Mouse (Mus musculus): ENCODE measurements at regions not wholly inside any gene's neighbourhood (a gene's known extent, or its start where the extent isn't known, plus 50 kb on each side); places are given as distances from the start of the nearest gene placed in this dataset.
A peak's percentile ranks its signal among the peaks of the same experiment; 100 is the strongest.

DNA sequence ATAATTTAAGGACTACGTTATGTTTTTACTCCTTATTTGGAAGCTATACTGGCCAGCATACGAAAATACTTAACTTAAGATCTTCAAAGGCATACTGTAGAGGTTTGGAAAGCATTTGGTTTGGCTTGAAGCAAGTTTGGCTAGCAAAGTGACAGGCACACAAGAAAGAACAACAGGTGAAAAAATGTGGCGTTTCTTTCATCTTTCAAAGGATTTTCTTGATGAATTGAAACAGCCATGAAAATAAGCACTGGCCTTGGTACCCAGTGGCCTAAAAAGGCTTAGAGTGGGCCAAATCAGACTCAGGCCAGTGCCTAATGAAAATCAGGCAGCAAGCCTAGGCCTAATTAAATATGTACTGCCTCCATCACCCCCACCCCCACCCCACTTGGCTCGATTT is 119.4 kb downstream of the Mterf1b start:
- Histone ChIP-seq H3K27ac (no peak overlapping the region), H3K9me3 (no peaks in the 10 kb centered on the region), H3K27me3 (no peaks in the 10 kb centered on the region), H3K9ac (no peak overlapping the region), H3K4me3 (no peak overlapping the region), H3K36me3 (no peaks in the 10 kb centered on the region), H3K4me1 (peaks cover 10% of the 10 kb centered on the region), H3K4me2 (no peak overlapping the region)
- no peak for ATAC-seq (ENCODE audit: insufficient number of reproducible peaks, insufficient read depth, low FRiP score, low TSS enrichment, low read depth)
- WGBS, result 16% methylated on average over 4 of the region's 4 CpGs

DNA sequence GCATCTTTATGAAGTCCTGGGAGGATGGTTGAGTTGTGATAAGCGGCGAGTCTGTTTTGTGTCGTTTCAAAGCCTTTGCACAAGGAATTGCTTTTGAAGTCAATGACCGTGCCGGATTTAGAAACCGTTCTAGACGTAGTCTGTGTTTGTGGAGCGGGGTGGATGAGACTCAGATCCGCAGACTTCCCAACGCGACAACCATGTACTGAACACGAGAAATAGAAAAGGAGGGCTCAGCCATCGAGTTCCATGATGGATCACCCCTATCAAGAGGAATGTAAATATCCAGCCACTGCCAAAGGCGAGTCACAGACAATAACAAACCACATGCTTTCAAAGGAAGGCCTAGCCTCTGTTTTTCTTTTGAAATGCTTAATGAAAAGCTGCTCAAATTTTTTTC is 120.5 kb downstream of the Mterf1b start:
- Histone ChIP-seq H3K4me3 (no peak overlapping the region), H3K9me3 (no peaks in the 10 kb centered on the region), H3K4me2 (no peak overlapping the region), H3K27ac (no peak overlapping the region), H3K4me1 (peaks cover 10% of the 10 kb centered on the region), H3K36me3 (no peaks in the 10 kb centered on the region), H3K9ac (no peak overlapping the region), H3K27me3 (no peaks in the 10 kb centered on the region)
- ATAC-seq (ENCODE audit: insufficient number of reproducible peaks, insufficient read depth, low FRiP score, low TSS enrichment, low read depth), result no peak
- 70% methylated on average over 14 of the region's 14 CpGs for WGBS

DNA sequence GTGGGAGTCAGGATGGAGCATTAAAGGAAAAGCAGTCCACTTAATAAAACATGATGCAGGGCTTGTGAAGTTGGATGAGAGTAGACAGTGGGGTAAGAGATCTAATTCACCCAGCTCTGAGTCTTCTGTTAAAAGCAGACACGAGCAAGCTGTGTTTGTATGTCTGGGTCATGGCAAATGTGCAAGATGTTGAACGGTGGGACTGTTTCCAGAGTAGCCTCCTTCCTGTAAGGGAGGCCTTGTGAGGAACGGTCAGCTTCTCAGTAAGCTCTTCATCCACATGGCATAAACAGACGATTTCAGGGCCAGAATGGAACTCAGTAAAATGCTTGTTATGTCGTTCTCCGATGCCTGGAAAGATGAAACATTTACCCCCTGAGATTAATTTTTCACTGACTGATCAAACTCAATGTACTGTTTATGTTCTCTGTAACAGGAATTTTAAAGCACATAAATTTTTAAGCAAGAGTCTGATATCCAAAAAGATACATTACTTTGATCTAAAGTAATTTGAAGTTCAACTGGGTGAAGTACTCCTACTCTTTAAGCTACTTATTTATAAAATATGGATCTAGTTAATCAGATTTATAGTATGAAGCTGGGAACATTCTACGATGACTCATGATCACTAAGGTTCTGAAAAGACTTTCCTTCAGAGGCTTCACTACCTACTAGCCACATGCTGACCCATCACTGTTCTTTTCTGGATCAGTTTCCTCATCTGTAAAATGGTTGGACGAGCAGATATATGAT is 130.6 kb downstream of the Mterf1b start:
- no peak overlapping the region for H3K9ac ChIP-seq
- 77% methylated on average over 8 of the region's 8 CpGs for WGBS
- H3K36me3 ChIP-seq, result no peaks in the 10 kb centered on the region
- H3K9me3 ChIP-seq, result peaks cover 2% of the 10 kb centered on the region; the same call in 1 of the 2 replicates
- H3K4me1 ChIP-seq, result peaks cover 6% of the 10 kb centered on the region
- no peak overlapping the region for H3K27ac ChIP-seq
- no peaks in the 10 kb centered on the region for H3K27me3 ChIP-seq
- ATAC-seq (ENCODE audit: insufficient number of reproducible peaks, insufficient read depth, low FRiP score, low TSS enrichment, low read depth), result no peak
- H3K4me2 ChIP-seq, result no peak overlapping the region
- no peak overlapping the region for H3K4me3 ChIP-seq

DNA sequence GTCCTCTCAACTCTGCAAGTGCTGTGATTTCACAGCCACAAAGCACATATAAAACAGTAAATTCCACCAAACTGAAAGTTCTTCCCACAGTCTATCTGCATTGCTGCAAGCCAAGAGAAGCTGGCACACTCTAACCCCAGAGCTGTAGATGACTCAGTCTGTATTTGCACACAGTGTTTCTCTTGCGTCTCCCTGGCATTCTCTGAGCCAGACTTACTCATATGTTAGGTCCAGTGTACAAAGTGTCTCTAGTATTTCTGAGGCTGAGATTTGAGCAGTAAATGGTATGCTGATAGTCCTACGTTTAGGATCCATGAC is 131.2 kb downstream of the Mterf1b start:
- no peak for ATAC-seq (ENCODE audit: insufficient number of reproducible peaks, insufficient read depth, low FRiP score, low TSS enrichment, low read depth)
- Histone ChIP-seq H3K4me1 (peaks cover 6% of the 10 kb centered on the region), H3K4me3 (no peak overlapping the region), H3K36me3 (no peaks in the 10 kb centered on the region), H3K9me3 (peaks cover 2% of the 10 kb centered on the region; the same call in 1 of the 2 replicates), H3K27ac (no peak overlapping the region), H3K9ac (no peak overlapping the region), H3K27me3 (no peaks in the 10 kb centered on the region), H3K4me2 (no peak overlapping the region)
- whole genome bisulfite sequencing, result 89% methylated on average over 2 of the region's 2 CpGs

- 10% methylated on average over 3 of the region's 3 CpGs for WGBS
- Histone ChIP-seq H3K27me3 (no peaks in the 10 kb centered on the region), H3K9ac (no peak overlapping the region), H3K4me3 (no peak overlapping the region), H3K4me1 (peaks cover 6% of the 10 kb centered on the region), H3K4me2 (no peak overlapping the region), H3K27ac (no peak overlapping the region), H3K36me3 (no peaks in the 10 kb centered on the region), H3K9me3 (no peaks in the 10 kb centered on the region)
- 0 out of 2 replicates have a peak, but pooled peaks have one; percentile 15 for ATAC-seq (ENCODE audit: insufficient number of reproducible peaks, insufficient read depth, low FRiP score, low TSS enrichment, low read depth)
These were observed 133.6 kb downstream of the Mterf1b start for GRCm38 (mm10) chr5:4325813-4326212.

DNA sequence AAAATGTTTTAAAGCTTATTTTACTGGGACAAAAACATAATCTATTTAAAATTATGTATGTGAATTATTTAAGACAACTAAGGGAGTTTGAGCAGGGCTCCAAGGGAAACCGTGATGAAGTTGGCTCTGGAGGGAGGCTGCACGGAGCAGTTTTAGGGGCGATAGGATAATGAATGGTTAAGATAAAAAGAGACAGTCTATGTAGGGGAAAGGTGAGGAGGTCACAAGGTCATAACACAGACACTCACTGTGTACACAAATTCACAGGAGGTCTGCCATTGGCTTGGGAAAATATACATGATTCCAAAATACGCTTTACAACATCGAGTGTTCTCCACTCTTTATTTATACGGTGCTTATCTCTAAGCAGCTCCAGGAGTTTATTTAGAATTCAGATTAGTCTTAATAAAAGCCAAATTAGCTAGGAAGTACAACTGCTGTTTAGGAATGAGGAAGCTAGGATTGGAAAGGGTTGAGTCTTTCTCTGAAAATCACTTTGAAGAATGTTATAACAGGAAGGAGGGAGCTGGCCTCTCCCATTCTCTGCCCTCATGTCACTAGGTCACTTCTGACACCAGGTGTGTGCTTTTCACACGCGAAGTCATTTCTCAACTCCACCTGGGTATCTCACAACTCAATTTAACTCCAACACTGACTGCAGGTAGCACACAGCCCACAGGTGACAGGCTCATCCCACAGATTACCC is 134.3 kb downstream of the Mterf1b start:
- Histone ChIP-seq H3K4me1 (peaks cover 6% of the 10 kb centered on the region), H3K27ac (no peak overlapping the region), H3K4me2 (no peak overlapping the region), H3K9ac (no peak overlapping the region), H3K36me3 (no peaks in the 10 kb centered on the region), H3K27me3 (no peaks in the 10 kb centered on the region), H3K4me3 (no peak overlapping the region), H3K9me3 (no peaks in the 10 kb centered on the region)
- ATAC-seq (ENCODE audit: insufficient number of reproducible peaks, insufficient read depth, low FRiP score, low TSS enrichment, low read depth), result no peak
- WGBS, result 30% methylated on average over 8 of the region's 8 CpGs

DNA sequence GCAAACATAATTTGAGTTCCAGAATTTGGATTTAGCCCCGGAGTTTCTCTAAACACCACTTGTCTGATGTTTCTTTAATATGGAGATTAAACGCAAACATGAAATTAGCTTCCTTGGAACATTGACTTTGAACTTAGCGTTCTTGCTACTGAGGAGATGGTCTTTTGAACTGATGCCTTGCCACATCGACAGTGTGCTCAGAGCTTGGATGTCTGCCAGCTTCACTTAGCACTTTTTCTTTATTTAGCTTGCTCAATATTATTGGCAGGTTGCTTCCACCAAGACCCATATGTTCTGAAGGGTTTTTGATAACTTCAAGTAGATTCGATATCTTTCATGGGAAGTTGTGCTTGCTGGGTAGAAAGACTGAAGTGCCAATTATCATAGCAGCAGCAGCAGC is 143.5 kb downstream of the Mterf1b start:
- ATAC-seq (ENCODE audit: insufficient number of reproducible peaks, insufficient read depth, low FRiP score, low TSS enrichment, low read depth), result no peak
- H3K27ac ChIP-seq, result no peak overlapping the region
- no peaks in the 10 kb centered on the region; the same call in 1 of the 2 replicates for H3K4me1 ChIP-seq
- H3K36me3 ChIP-seq, result no peaks in the 10 kb centered on the region
- 65% methylated on average over 5 of the region's 5 CpGs for WGBS
- H3K9me3 ChIP-seq, result no peaks in the 10 kb centered on the region
- H3K9ac ChIP-seq, result no peak overlapping the region
- H3K27me3 ChIP-seq, result no peaks in the 10 kb centered on the region
- no peak overlapping the region for H3K4me2 ChIP-seq
- no peak overlapping the region for H3K4me3 ChIP-seq

- Histone ChIP-seq H3K36me3 (no peaks in the 10 kb centered on the region), H3K27me3 (no peaks in the 10 kb centered on the region), H3K27ac (no peak overlapping the region), H3K9ac (no peak overlapping the region), H3K4me2 (no peak overlapping the region), H3K4me3 (no peak overlapping the region), H3K9me3 (no peaks in the 10 kb centered on the region), H3K4me1 (no peaks in the 10 kb centered on the region)
- WGBS, result 54% methylated on average over 6 of the region's 6 CpGs
- no peak for ATAC-seq (ENCODE audit: insufficient number of reproducible peaks, insufficient read depth, low FRiP score, low TSS enrichment, low read depth)
These were observed 149.8 kb downstream of the Mterf1b start for GRCm38 (mm10) chr5:4341956-4342355.

DNA sequence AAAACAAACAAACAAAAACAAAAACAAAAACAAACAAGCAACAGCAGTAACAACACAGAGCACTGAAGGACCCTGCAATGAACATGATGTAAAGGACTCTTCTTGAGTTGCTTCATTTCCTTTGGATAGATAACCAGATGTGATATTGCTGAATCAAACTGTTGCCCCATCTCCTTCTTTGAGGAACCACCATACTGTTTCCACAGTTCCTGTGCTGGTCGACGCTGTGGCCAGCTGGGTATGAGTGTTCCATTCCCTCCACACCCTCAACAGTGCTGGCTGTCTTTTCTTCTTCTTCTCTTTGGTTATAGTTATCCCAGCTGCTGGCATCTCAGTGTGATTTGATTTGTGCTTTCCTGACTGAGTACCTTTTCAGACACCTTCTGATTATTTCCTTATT is 152.3 kb downstream of the Mterf1b start:
- no peak overlapping the region for H3K4me3 ChIP-seq
- H3K36me3 ChIP-seq, result no peaks in the 10 kb centered on the region
- no peak overlapping the region for H3K9ac ChIP-seq
- no peak overlapping the region for H3K4me2 ChIP-seq
- no peaks in the 10 kb centered on the region for H3K4me1 ChIP-seq
- no peaks in the 10 kb centered on the region for H3K27me3 ChIP-seq
- no peak for ATAC-seq (ENCODE audit: insufficient number of reproducible peaks, insufficient read depth, low FRiP score, low TSS enrichment, low read depth)
- no peak overlapping the region for H3K27ac ChIP-seq
- 94% methylated on average over 2 of the region's 2 CpGs for WGBS
- H3K9me3 ChIP-seq, result no peaks in the 10 kb centered on the region

- Histone ChIP-seq H3K9ac (no peak overlapping the region), H3K4me3 (no peak overlapping the region), H3K27me3 (no peaks in the 10 kb centered on the region), H3K9me3 (no peaks in the 10 kb centered on the region), H3K27ac (no peak overlapping the region), H3K4me2 (no peak overlapping the region), H3K4me1 (no peaks in the 10 kb centered on the region), H3K36me3 (no peaks in the 10 kb centered on the region)
- no peak for ATAC-seq (ENCODE audit: insufficient number of reproducible peaks, insufficient read depth, low FRiP score, low TSS enrichment, low read depth)
- 89% methylated on average over 4 of the region's 4 CpGs for WGBS
These were observed 156.2 kb downstream of the Mterf1b start for GRCm38 (mm10) chr5:4348334-4348733.

- WGBS, result 46% methylated on average over 2 of the region's 2 CpGs
- Histone ChIP-seq H3K4me2 (no peak overlapping the region), H3K27me3 (no peaks in the 10 kb centered on the region), H3K9me3 (no peaks in the 10 kb centered on the region), H3K9ac (no peak overlapping the region), H3K27ac (no peak overlapping the region), H3K4me3 (no peak overlapping the region), H3K36me3 (no peaks in the 10 kb centered on the region), H3K4me1 (peaks cover 8% of the 10 kb centered on the region)
- ATAC-seq (ENCODE audit: insufficient number of reproducible peaks, insufficient read depth, low FRiP score, low TSS enrichment, low read depth), result no peak
These were observed 157.8 kb downstream of the Mterf1b start for GRCm38 (mm10) chr5:4349943-4350342.

GRCm38 (mm10) chr5:4355609-4356224 is 163.6 kb downstream of the Mterf1b start:
- H3K9me3 ChIP-seq, result no peaks in the 10 kb centered on the region
- H3K9ac ChIP-seq, result no peak overlapping the region
- H3K36me3 ChIP-seq, result no peaks in the 10 kb centered on the region
- H3K4me1 ChIP-seq, result peaks cover 16% of the 10 kb centered on the region
- no peaks in the 10 kb centered on the region for H3K27me3 ChIP-seq
- H3K27ac ChIP-seq, result no peak overlapping the region
- ATAC-seq (ENCODE audit: insufficient number of reproducible peaks, insufficient read depth, low FRiP score, low TSS enrichment, low read depth), result no peak
- 26% methylated on average over 7 of the region's 7 CpGs for WGBS
- H3K4me2 ChIP-seq, result no peak overlapping the region
- H3K4me3 ChIP-seq, result no peak overlapping the region

All from embryonic facial prominence, embryonic 13.5 days (tissue).